Mouse (Mus musculus): ENCODE measurements around the gene Trim28.

Gene Trim28

GRCm38 (mm10) chr7:13033451-13034147 is 34.7 kb downstream of the Trim28 start:
- DNase-seq (ENCODE audit: low spot score in 2 of 2) = no peak

GRCm38 (mm10) chr7:13034148-13034977 is 35.4 kb downstream of the Trim28 start, which contains the start of gene Chmp2a:
Chmp2a (minus strand) TSS chr7:13034807.
- peak; percentile 94 for DNase-seq (ENCODE audit: low spot score in 2 of 2)

GRCm38 (mm10) chr7:13035211-13035855 is 36.4 kb downstream of the Trim28 start:
- DNase-seq (ENCODE audit: low spot score in 2 of 2) = no peak

- DNase-seq (ENCODE audit: low spot score in 2 of 2) = no peak
Measured at GRCm38 (mm10) chr7:13036806-13037205, 37.9 kb downstream of the Trim28 start.

GRCm38 (mm10) chr7:13037366-13037765 is 38.5 kb downstream of the Trim28 start:
- peak in 1 of 2 experiments; percentile 39 for DNase-seq (ENCODE audit: low spot score in 2 of 2)

- DNase-seq (ENCODE audit: low spot score in 2 of 2) = peak; percentile 97
Measured at GRCm38 (mm10) chr7:13037901-13038555, 39.1 kb downstream of the Trim28 start, which contains the start of gene Ube2m. Ube2m (minus strand) TSS chr7:13038275.

- DNase-seq (ENCODE audit: low spot score in 2 of 2) = no peak
Measured at GRCm38 (mm10) chr7:13038621-13039169, 39.8 kb downstream of the Trim28 start.

GRCm38 (mm10) chr7:13039181-13039580 is 40.3 kb downstream of the Trim28 start:
- DNase-seq (ENCODE audit: low spot score in 2 of 2) = no peak

- no peak for DNase-seq (ENCODE audit: low spot score in 2 of 2)
Measured at GRCm38 (mm10) chr7:13041256-13041655, 42.3 kb downstream of the Trim28 start.

GRCm38 (mm10) chr7:13042511-13042910 is 43.6 kb downstream of the Trim28 start:
- no peak for DNase-seq (ENCODE audit: low spot score in 2 of 2)

GRCm38 (mm10) chr7:13043120-13043444 is 44.2 kb downstream of the Trim28 start:
- no peak for DNase-seq (ENCODE audit: low spot score in 2 of 2)

- DNase-seq (ENCODE audit: low spot score in 2 of 2) = no peak
Measured at GRCm38 (mm10) chr7:13043445-13044253, 44.7 kb downstream of the Trim28 start.

GRCm38 (mm10) chr7:13044254-13044625 is 45.3 kb downstream of the Trim28 start:
- no peak for DNase-seq (ENCODE audit: low spot score in 2 of 2)

- peak in 1 of 2 experiments; percentile 60 for DNase-seq (ENCODE audit: low spot score in 2 of 2)
Measured at GRCm38 (mm10) chr7:13046084-13046483, 47.2 kb downstream of the Trim28 start.

GRCm38 (mm10) chr7:13053001-13053400 is 54.1 kb downstream of the Trim28 start:
- DNase-seq (ENCODE audit: low spot score in 2 of 2) = no peak

GRCm38 (mm10) chr7:13053501-13053900 is 54.6 kb downstream of the Trim28 start:
- DNase-seq (ENCODE audit: low spot score in 2 of 2) = no peak

GRCm38 (mm10) chr7:13053961-13054286 is 55.0 kb downstream of the Trim28 start:
- no peak for DNase-seq (ENCODE audit: low spot score in 2 of 2)

- peak; percentile 64 to 80 for DNase-seq (ENCODE audit: low spot score in 2 of 2)
Measured at GRCm38 (mm10) chr7:13054287-13055010, 55.5 kb downstream of the Trim28 start, which contains the start of gene Mzf1. Mzf1 (minus strand) TSS chr7:13054764.

- no peak for DNase-seq (ENCODE audit: low spot score in 2 of 2)
Measured at GRCm38 (mm10) chr7:13056913-13057700, 58.2 kb downstream of the Trim28 start.
